Mouse (Mus musculus) hindbrain, embryonic 16.5 days (tissue): ENCODE measurements around the gene Ucp2. TPM values are rescaled to one million over a fixed set of nuclear protein-coding genes. Genes with fewer than 3 reads are reported as not detected.
"Not testable (repeated sequence)": the region's sequence is repeated elsewhere in the genome, so short reads cannot be mapped to it uniquely, and the experiment has no call there.

ENCODE experiments used
- ATAC-seq: fragments of 200-750 bp; cut with Nextera tagmentation; 2 replicates; pipeline ENCODE4 v1.8.0; 2017; ENCODE audit warnings: moderate TSS enrichment, moderate library complexity
- H3K27ac ChIP-seq: fragments of 300-500 bp; sonication (generic); 2 replicates; pipeline ENCODE4 v1.5.1; 2014; ENCODE audit warnings: low read depth, mild to moderate bottlenecking, control low read depth, low read length, moderate library complexity
- H3K27me3 ChIP-seq: fragments of 300-500 bp; sonication (generic); replicated peaks from 2 replicates; pipeline ENCODE4 v1.6.1; 2014; ENCODE audit warnings: low read length; ENCODE audit not compliant: control insufficient read depth, insufficient read depth
- H3K36me3 ChIP-seq: fragments of 300-500 bp; sonication (generic); 2 replicates; pipeline ENCODE4 v1.6.1; 2014; ENCODE audit warnings: mild to moderate bottlenecking, low read length, moderate library complexity, mixed read lengths; ENCODE audit not compliant: control insufficient read depth, insufficient read depth
- H3K4me1 ChIP-seq: fragments of 300-500 bp; sonication (generic); 2 replicates; pipeline ENCODE4 v1.6.1; 2014; ENCODE audit warnings: low read depth, low read length; ENCODE audit not compliant: control insufficient read depth, insufficient read depth
- H3K4me2 ChIP-seq: fragments of 300-500 bp; sonication (generic); 2 replicates; pipeline ENCODE4 v1.6.1; 2014; ENCODE audit warnings: mild to moderate bottlenecking, low read length, control low read depth, moderate library complexity
- H3K4me3 ChIP-seq: fragments of 300-500 bp; sonication (generic); 2 replicates; pipeline ENCODE4 v1.5.1; 2014; ENCODE audit warnings: mild to moderate bottlenecking, low read length, control low read depth, moderate library complexity
- H3K9ac ChIP-seq: fragments of 300-500 bp; sonication (generic); 2 replicates; pipeline ENCODE4 v1.6.1; 2014; ENCODE audit warnings: low read depth, mild to moderate bottlenecking, control low read depth, low read length, moderate library complexity
- H3K9me3 ChIP-seq: fragments of 300-500 bp; sonication (generic); 2 replicates; pipeline ENCODE4 v1.6.1; 2014; ENCODE audit warnings: mild to moderate bottlenecking, low read length, moderate library complexity; ENCODE audit not compliant: control insufficient read depth
- WGBS: fragments of 180-500 bp; shearing (Covaris S2); extraction: QIAGEN DNeasy Blood & Tissue Kit; methylation state at CpG from one replicate; pipeline ENCODE4 v1.1.7; 2014; 5-methylcytosine and 5-hydroxymethylcytosine counted together
- polyA plus RNA-seq: library from polyadenylated mRNA; unstranded; fragments of >200 nt; fragmentation: Nextera tagmentation; extraction: Ambion mirVana; gene quantifications from 2 replicates; pipeline ENCODE4 v1.2.1, GENCODE M21; 2015

Gene Ucp2
- polyA plus RNA-seq, 1 experiment from 2014 or later = 88.9 TPM

GRCm38 (mm10) chr7:100473846-100474454, 19.2 kb upstream of the Ucp2 start:
- Histone ChIP-seq H3K36me3 (peaks cover 6% of the 10 kb centered on the region; the same call in 1 of the 2 replicates), H3K27me3 (no peaks in the 10 kb centered on the region), H3K4me1 (no peaks in the 10 kb centered on the region), H3K27ac (no peak overlapping the region), H3K4me2 (no peak overlapping the region), H3K9ac (no peak overlapping the region), H3K4me3 (no peak overlapping the region), H3K9me3 (no peaks in the 10 kb centered on the region)
- 88% methylated on average over 9 of the region's 9 CpGs for WGBS
- ATAC-seq = no peak

DNA sequence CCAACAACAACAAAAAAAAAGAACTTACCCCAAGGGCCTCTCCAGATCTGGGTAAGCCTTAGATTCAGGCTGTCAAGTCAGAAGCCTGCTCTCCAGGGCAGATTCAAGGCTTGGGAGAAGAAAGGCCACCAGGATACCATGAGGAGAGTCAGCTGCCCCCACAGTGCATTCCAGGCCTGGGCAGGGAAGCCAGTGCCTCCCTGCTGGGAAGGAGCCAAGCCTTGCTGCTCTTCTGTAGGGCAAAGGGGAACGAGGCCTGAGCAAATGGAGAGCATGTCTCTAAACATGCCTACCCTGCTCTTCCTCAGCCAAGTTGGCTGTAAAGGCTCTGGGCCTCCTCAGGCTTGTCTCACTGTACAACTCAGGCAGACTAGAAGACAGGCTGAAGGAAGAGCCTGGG, 18.5 kb upstream of the Ucp2 start:
- Histone ChIP-seq H3K27me3 (no peaks in the 10 kb centered on the region), H3K36me3 (peaks cover 6% of the 10 kb centered on the region; the same call in 1 of the 2 replicates), H3K4me1 (no peaks in the 10 kb centered on the region), H3K4me2 (no peak overlapping the region), H3K4me3 (no peak overlapping the region), H3K9ac (no peak overlapping the region), H3K27ac (no peak overlapping the region), H3K9me3 (no peaks in the 10 kb centered on the region)
- 39% methylated on average over 1 of the region's 1 CpGs for WGBS
- ATAC-seq = no peak

DNA sequence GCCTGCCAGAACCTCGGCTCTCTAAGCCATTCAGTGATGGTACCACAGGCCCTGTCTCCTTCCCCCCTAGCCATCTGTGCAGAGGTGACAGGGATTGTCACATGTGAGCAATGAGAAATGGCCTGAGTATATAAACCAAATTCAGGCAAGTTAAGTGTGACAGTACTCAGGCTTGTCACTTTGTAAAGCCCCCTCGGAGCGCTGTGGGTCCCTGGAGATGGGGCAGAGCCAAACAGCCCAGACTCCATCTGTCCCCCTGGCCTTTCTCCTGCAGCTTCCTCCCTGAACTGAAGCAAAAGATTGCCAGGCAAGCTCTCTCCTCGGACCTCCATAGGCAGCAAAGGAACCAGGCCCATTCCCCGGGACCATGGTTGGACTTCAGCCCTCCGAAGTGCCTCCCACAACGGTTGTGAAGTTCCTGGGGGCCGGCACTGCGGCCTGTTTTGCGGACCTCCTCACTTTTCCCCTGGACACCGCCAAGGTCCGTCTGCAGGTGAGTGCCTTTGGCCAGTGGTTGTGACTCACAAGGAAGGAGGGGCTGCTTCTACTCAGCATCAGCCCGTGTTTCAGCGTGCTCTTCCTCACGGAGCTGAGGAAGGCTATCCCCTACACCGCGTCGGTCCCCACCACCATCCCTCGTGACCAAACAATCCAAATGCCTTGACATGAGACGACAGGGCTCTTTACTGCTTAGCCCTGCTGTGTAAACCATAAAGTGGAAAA, 13.9 kb upstream of the Ucp2 start:
- Histone ChIP-seq H3K4me2 (no peak overlapping the region), H3K4me1 (no peaks in the 10 kb centered on the region), H3K9ac (no peak overlapping the region), H3K27ac (no peak overlapping the region), H3K27me3 (no peaks in the 10 kb centered on the region), H3K4me3 (no peak overlapping the region), H3K36me3 (no peaks in the 10 kb centered on the region), H3K9me3 (no peaks in the 10 kb centered on the region)
- peak; percentile 24; the same call in 1 of the 2 replicates for ATAC-seq
- WGBS = 74% methylated on average over 20 of the region's 20 CpGs

- no peaks in the 10 kb centered on the region for H3K4me1 ChIP-seq
- H3K4me3 ChIP-seq = no peak overlapping the region
- H3K36me3 ChIP-seq = no peaks in the 10 kb centered on the region
- H3K9me3 ChIP-seq = no peaks in the 10 kb centered on the region
- no peak overlapping the region for H3K27ac ChIP-seq
- H3K9ac ChIP-seq = no peak overlapping the region
- H3K4me2 ChIP-seq = no peak overlapping the region
- H3K27me3 ChIP-seq = no peaks in the 10 kb centered on the region
- 64% methylated on average over 15 of the region's 15 CpGs for WGBS
- 0 out of 2 replicates have a peak, but pooled peaks have one; percentile 14 for ATAC-seq
Observed at GRCm38 (mm10) chr7:100479823-100480164, 13.3 kb upstream of the Ucp2 start.

DNA sequence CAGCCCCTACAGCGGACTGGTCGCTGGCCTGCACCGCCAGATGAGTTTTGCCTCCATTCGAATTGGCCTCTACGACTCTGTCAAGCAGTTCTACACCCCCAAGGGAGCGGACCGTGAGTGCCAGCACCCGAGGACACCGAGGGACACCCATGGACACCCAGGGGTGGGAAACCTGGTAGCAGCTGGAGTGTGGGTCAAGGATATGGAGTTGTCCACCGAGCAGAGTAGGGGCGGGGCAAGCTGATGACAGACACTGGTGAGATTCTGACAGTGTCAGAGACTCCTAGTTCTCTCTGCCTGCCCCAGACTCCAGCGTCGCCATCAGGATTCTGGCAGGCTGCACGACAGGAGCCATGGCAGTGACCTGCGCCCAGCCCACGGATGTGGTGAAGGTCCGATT, 13.0 kb upstream of the Ucp2 start:
- H3K27me3 ChIP-seq = no peaks in the 10 kb centered on the region

DNA sequence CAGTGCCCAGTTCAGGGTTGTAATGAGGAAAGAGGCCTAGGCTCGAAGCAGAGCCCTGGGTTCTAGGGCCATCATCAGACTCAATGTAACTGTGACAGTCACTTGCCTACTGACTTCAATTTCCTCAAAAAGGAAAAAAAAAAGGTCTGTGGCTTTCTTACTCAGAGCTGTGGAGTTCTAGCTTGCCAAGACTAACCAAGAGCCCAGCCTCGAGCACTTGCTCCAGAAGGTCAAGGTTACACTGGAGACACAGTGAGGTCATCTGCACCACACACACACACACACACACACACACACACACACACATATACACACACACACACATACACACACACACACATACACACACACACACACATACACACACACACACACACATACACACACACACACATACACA, 11.1 kb upstream of the Ucp2 start:
- H3K27ac ChIP-seq, ATAC-seq: not testable (repeated sequence)
- WGBS = 94% methylated on average over 2 of the region's 2 CpGs

More for the DNA sequence above, 13.0 kb upstream of the Ucp2 start:
- Histone ChIP-seq H3K4me2 (no peak overlapping the region), H3K9ac (no peak overlapping the region), H3K36me3 (no peaks in the 10 kb centered on the region), H3K4me3 (no peak overlapping the region), H3K27ac (no peak overlapping the region), H3K9me3 (no peaks in the 10 kb centered on the region), H3K4me1 (no peaks in the 10 kb centered on the region)
- ATAC-seq = no peak
- 84% methylated on average over 17 of the region's 17 CpGs for WGBS

GRCm38 (mm10) chr7:100484493-100484892, 8.6 kb upstream of the Ucp2 start:
- H3K27me3 ChIP-seq = no peaks in the 10 kb centered on the region
- H3K9ac ChIP-seq = no peak overlapping the region
- no peak overlapping the region for H3K27ac ChIP-seq
- no peak overlapping the region for H3K4me2 ChIP-seq
- WGBS = 89% methylated on average over 5 of the region's 5 CpGs
- no peaks in the 10 kb centered on the region for H3K9me3 ChIP-seq
- no peaks in the 10 kb centered on the region for H3K36me3 ChIP-seq
- H3K4me3 ChIP-seq = no peak overlapping the region
- no peaks in the 10 kb centered on the region for H3K4me1 ChIP-seq
- no peak for ATAC-seq

More for the DNA sequence above, 11.1 kb upstream of the Ucp2 start:
- not testable (repeated sequence) for H3K9me3 ChIP-seq, H3K9ac ChIP-seq, H3K4me3 ChIP-seq, H3K4me2 ChIP-seq, H3K27me3 ChIP-seq, H3K4me1 ChIP-seq, H3K36me3 ChIP-seq

DNA sequence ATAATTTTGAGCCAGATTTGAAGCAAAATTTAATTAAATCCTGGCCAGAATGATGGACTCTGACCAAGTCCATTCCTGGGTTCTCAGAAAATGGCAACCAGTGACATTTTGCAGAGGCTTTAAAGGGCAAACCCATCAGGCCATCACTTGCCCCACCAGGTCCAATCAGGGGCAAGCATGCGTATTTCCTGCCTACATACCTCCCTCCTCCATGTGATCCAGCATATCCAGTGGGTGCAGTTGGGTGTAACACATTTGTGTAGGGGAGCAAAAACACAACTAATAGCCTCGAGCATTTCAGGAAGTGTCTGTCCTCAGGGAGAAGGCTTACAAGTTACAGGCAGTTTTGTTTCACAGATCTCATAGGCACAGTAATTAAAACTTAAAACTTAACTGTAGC, 5.8 kb upstream of the Ucp2 start:
- Histone ChIP-seq H3K27ac (no peak overlapping the region), H3K36me3 (no peaks in the 10 kb centered on the region), H3K4me1 (no peaks in the 10 kb centered on the region), H3K9me3 (no peaks in the 10 kb centered on the region), H3K27me3 (no peaks in the 10 kb centered on the region), H3K4me2 (no peak overlapping the region), H3K9ac (no peak overlapping the region), H3K4me3 (no peak overlapping the region)
- 70% methylated on average over 2 of the region's 2 CpGs for WGBS
- no peak for ATAC-seq

GRCm38 (mm10) chr7:100488474-100489048, 4.6 kb upstream of the Ucp2 start:
- H3K27me3 ChIP-seq = no peaks in the 10 kb centered on the region

More at GRCm38 (mm10) chr7:100488474-100489048, 4.6 kb upstream of the Ucp2 start:
- Histone ChIP-seq H3K27ac (peak overlapping the region; percentile 58), H3K4me3 (no peak overlapping the region), H3K4me2 (no peak overlapping the region; the same call in 1 of the 2 replicates), H3K9ac (peak overlapping the region; percentile 5; the same call in 1 of the 2 replicates), H3K36me3 (no peaks in the 10 kb centered on the region), H3K9me3 (no peaks in the 10 kb centered on the region), H3K4me1 (peaks cover 8% of the 10 kb centered on the region)
- peak; percentile 73 for ATAC-seq
- WGBS = 26% methylated on average over 10 of the region's 10 CpGs
